Mouse (Mus musculus) cortical plate, adult 2 months (tissue): Measurements from ENCODE around the gene Tmcc3. TPM values are rescaled to one million over a fixed set of nuclear protein-coding genes. Genes with fewer than 3 reads are reported as not detected.
A peak's percentile ranks its signal among the peaks of the same experiment; 100 is the strongest.
"Not testable (repeated sequence)": the region's sequence is repeated elsewhere in the genome, so short reads cannot be mapped to it uniquely, and the experiment has no call there.

Source experiments
- H3K27ac ChIP-seq: fragments of 200-500 bp; 2 replicates; pipeline ENCODE4 v1.5.1; 2012; ENCODE audit warnings: low read length, control low read depth, inconsistent platforms; ENCODE audit not compliant: insufficient read depth
- H3K4me1 ChIP-seq: fragments of 200-500 bp; 2 replicates; pipeline ENCODE4 v1.6.1; 2011; ENCODE audit warnings: low read length; ENCODE audit not compliant: control insufficient read depth, insufficient read depth
- H3K4me3 ChIP-seq: fragments of 200-500 bp; 2 replicates; pipeline ENCODE4 v1.5.1; 2011; ENCODE audit warnings: mild to moderate bottlenecking, low read length, control low read depth; ENCODE audit not compliant: insufficient read depth
- CTCF ChIP-seq: fragments of 200-500 bp; IDR thresholded peaks from 2 replicates; pipeline ENCODE4 v1.5.1; 2011; ENCODE audit warnings: mild to moderate bottlenecking, control low read depth, low read length; ENCODE audit not compliant: insufficient read depth; ENCODE audit errors: extremely low read depth
- POLR2A ChIP-seq: fragments of 200-500 bp; IDR thresholded peaks from 2 replicates; pipeline ENCODE4 v1.6.1; 2011; ENCODE audit warnings: mild to moderate bottlenecking, low read length, control low read depth; ENCODE audit not compliant: insufficient read depth; ENCODE audit errors: extremely low read depth
- polyA plus RNA-seq: library from polyadenylated mRNA; depleted of rRNA; stranded (reverse); fragments of >200 nt; gene quantifications from 2 replicates; pipeline ENCODE4 v1.2.3, GENCODE M21; 2012

Gene Tmcc3
- polyA plus RNA-seq, 1 experiment: 28.5 TPM

DNA sequence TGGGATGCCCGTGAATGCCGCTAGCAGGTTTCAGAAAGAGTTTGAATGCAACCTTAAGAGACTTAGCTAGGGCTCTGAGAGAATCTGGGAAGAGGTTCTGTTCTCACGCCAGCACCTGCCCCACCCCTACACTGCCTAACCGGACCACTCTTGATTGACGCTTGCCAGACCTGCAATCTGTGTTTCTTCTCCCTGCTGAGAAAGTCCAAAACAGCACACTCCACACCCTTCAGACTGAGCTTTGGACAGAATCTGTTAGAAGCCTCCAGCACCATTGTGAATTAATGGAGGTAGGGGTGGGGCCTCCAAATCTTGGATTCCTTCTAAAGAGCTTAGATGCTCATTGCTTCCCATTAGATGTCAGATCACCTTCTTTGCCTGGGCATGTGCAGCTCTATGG, 277.2 kb downstream of the Tmcc3 start:
- no peak for TF ChIP-seq CTCF
- no peak for TF ChIP-seq POLR2A

DNA sequence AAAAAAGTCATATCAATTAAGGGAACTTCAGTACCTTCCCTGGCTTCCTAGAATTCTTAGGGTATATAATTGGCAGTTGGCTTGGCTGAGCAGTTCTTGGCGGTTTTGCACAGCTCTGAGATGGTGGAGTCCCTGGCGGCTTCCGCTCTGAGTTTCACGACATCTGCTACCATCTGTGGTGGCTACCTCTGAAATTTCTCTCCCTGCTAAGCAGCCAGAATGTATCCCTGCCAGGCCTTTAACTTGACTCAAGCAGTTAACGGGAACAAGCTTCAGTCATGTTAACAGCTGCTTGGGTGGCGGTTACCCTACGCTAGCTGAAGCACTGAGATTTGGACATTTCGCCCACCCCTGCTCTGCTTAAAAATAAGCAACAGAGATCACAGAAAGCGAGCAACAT, 284.0 kb downstream of the Tmcc3 start:
- Histone ChIP-seq H3K27ac (no peak overlapping the region), H3K4me1 (no peaks in the 10 kb centered on the region), H3K4me3 (no peak overlapping the region)
- TF ChIP-seq CTCF (no peak), POLR2A (no peak)

More for the DNA sequence above, 277.2 kb downstream of the Tmcc3 start:
- Histone ChIP-seq H3K4me1 (peaks cover 3% of the 10 kb centered on the region; the same call in 1 of the 2 replicates), H3K4me3 (no peak overlapping the region), H3K27ac (no peak overlapping the region)

DNA sequence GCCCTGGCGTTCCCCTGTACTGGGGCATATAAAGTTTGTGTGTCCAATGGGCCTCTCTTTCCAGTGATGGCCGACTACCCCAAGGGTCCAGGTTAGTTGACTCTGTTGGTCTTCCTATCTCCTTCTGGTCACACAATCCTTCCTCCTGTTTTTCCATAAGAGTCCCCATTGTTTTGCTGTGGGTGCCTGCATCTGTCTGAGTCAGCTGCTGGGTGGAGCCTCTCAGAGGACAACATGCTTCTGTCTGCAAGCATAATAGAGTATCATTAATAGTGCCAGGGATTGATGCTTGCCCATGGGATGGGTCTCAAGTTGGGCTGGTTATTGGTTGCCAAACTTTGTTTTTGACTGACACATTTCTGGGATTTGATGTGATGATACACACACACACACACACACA, 288.1 kb downstream of the Tmcc3 start:
- not testable (repeated sequence) for H3K4me3 ChIP-seq, H3K27ac ChIP-seq, H3K4me1 ChIP-seq

DNA sequence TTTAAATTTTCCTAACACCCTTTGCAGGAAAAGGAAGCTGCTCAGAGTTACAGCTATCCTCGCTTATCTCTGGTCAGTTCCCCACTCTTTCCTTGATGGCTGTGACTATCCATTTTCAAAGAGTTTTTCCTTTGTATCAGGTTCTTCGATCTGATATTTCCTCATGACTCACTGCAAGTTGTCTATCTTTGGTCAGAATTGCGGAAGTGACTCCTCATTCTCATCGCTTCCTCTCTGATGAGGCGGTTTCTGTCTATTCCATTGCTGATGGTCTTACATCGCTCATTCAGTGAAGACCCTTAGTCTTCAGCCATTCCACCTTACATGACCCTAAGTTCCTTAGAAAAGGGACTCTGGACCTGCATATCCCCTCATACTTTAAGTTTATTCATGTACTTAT, 289.3 kb downstream of the Tmcc3 start:
- no peaks in the 10 kb centered on the region for H3K4me1 ChIP-seq
- no peak overlapping the region for H3K27ac ChIP-seq
- H3K4me3 ChIP-seq: no peak overlapping the region
- TF ChIP-seq CTCF (no peak), POLR2A (no peak)

DNA sequence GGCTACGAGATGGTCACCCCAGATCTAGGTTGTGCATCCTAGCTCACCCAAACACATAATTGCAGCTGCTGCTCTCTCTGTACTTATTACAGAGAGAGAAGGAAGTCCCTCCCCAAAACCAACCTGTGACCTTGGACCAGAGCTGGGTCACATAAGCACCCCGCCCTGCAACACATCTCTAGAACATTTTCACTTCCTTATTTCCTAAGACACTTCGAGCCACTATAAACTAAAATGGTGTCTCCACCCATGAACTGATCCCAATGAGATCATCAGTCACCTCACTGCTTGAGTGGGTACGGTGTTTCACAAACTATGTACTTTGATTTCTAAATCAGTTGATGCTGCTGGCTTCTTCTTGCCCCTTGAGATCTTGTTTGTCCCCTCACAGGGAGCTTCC, 293.7 kb downstream of the Tmcc3 start:
- Histone ChIP-seq H3K4me3 (no peak overlapping the region), H3K27ac (no peak overlapping the region), H3K4me1 (no peaks in the 10 kb centered on the region)
- no peak for TF ChIP-seq CTCF
- TF ChIP-seq POLR2A: no peak

DNA sequence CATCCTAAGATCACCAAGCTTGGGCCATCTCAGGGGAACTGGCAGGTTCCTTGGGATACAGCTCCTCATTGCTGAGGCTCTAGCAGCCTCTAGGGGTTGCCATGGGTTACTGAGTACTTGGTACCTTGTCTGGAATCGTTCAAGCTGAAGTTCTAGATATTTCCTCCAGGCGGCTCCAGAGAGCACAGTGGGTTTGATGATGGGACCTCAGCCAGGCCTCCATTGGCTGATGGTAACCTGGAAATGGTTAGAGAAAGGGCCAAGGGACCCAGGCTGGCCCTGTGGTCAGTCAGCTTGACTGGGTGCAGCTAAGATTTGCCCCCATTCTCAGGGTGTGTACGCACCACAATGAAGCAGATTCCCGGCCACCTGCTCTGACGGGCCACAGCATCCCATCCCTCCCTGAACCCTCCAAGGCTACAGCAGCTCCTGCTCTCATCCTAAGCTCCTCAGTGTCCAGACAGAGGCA, 297.6 kb downstream of the Tmcc3 start:
- H3K4me3 ChIP-seq: no peak overlapping the region
- no peaks in the 10 kb centered on the region for H3K4me1 ChIP-seq
- no peak overlapping the region for H3K27ac ChIP-seq
- peak; percentile 100 for TF ChIP-seq CTCF
- no peak for TF ChIP-seq POLR2A

DNA sequence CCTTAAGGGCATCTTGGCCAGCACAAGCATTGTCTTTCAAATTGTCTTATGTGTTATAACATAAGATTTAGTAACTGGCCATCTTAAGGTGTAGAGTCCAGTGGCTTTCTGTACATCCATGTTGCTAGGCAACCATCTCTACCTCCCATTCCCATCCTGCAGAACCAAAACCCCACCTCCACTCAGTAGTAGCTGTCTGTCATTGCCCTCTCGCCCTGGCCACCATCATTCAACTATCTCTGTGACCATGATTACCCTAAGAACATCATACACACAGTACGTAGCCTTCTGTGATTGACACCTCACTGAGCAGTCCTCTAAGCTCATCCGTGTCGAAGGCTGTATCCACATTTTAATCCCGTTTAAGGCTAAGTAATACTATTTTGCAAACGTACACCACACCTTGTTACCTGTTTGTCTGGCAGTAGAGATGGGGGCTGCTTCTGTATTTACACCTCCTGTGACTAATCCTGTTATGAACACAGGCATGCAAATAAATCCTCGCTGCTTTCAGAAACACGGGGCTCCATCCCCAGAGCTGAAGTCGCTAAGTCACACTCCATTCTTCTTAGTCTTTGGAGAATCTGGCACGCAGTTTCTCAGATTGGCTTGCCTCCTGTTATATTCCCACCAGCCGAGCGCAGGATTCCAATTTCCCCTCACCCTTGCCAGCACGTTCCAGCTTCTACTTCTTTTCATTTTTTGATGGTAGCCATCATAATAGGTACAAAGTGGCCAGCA, 299.6 kb downstream of the Tmcc3 start:
- Histone ChIP-seq H3K4me1 (no peaks in the 10 kb centered on the region), H3K4me3 (no peak overlapping the region), H3K27ac (no peak overlapping the region)
- no peak for TF ChIP-seq POLR2A
- no peak for TF ChIP-seq CTCF

DNA sequence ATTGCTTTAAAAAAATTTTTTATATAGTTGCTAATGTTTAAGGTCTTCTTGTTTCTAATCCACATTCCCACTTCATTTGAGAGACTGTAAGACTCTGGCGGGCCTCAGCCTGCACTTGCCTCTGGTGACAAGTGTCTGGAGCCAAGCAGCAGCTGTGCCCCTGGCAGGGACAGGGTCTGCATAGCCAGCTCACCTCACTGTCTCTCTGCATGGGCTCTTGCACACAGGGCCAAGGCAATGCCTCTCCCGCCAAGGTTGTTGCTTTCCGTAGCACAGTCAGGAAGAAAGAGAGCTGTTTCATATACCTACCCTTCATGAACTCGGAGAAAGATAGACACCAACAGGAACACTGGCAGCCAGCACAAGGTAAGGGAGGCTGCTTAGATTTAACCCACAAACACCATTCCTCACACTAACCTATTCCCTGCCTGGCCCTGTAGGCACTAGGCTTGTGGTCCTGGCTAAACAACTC, 300.3 kb downstream of the Tmcc3 start:
- no peak overlapping the region for H3K27ac ChIP-seq
- no peaks in the 10 kb centered on the region for H3K4me1 ChIP-seq
- H3K4me3 ChIP-seq: no peak overlapping the region
- TF ChIP-seq CTCF: no peak
- TF ChIP-seq POLR2A: no peak

DNA sequence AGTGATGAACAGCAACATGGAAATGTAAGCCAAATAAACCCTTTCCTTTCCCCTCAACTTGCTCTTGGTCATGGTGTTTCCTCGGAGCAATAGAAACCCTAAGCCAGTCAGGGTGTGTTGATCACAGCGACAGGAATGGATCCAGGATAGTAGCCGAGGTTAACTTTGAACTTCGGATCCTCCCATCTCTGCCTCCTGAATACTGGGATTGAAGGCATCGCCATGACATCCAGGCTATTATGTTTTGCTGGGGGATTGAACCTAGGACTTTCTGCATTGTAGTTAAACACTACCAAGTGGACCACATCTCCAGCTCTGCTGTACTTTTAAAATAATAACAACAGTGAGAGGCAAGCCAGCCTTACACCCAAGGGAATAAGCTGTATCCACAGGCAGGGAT, 307.8 kb downstream of the Tmcc3 start:
- H3K4me3 ChIP-seq: no peak overlapping the region
- no peak overlapping the region for H3K27ac ChIP-seq
- no peak for TF ChIP-seq CTCF
- TF ChIP-seq POLR2A: no peak
- no peaks in the 10 kb centered on the region for H3K4me1 ChIP-seq

DNA sequence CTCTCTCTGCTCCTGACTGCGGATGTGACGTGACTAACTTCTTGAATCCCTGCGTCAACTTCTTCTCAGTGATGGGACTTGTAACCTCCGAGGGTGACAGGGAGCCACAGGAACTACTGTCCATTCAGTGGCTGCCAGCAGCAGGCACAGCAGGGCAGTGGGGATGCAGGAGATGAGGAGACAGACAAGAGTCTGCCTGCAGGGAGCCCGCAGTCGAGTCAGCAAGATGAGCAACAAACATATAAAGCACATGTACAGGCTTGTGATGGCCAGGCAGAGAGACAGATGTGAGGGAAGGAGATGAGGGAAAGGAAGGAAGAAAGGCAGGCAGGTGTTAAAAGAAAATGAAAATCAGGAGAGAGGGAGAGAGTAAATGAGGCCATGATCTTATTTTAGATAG, 308.8 kb downstream of the Tmcc3 start:
- Histone ChIP-seq H3K27ac (no peak overlapping the region), H3K4me3 (no peak overlapping the region), H3K4me1 (no peaks in the 10 kb centered on the region)
- TF ChIP-seq POLR2A (no peak), CTCF (no peak)
